Mouse (Mus musculus) forebrain, embryonic 13.5 days (tissue): ENCODE measurements around the gene Arl6. TPM values are rescaled to one million over a fixed set of nuclear protein-coding genes. Genes with fewer than 3 reads are reported as not detected.

Source experiments
- polyA plus RNA-seq: library from polyadenylated mRNA; unstranded; fragments of >200 nt; fragmentation: Nextera tagmentation; extraction: Ambion mirVana; gene quantifications from 2 replicates; pipeline ENCODE4 v1.2.1, GENCODE M21; 2015

The Arl6 gene
- polyA plus RNA-seq, 1 experiment from 2014 or later = 53.5 TPM

Other genes with a start within 250 kb of the Arl6 start
- 0.06 and 0.10 TPM in 2 replicates for gene Gabrr3, start 232.1 kb downstream of the Arl6 start, polyA plus RNA-seq
- gene Riox2, start 167.6 kb downstream of the Arl6 start, polyA plus RNA-seq = 15.4 and 17.7 TPM in 2 replicates
- 2.3 and 2.6 TPM in 2 replicates for gene Crybg3, start 38.4 kb downstream of the Arl6 start, polyA plus RNA-seq